Mouse (Mus musculus): ENCODE results near the gene Vasp.

Vasp gene

DNA sequence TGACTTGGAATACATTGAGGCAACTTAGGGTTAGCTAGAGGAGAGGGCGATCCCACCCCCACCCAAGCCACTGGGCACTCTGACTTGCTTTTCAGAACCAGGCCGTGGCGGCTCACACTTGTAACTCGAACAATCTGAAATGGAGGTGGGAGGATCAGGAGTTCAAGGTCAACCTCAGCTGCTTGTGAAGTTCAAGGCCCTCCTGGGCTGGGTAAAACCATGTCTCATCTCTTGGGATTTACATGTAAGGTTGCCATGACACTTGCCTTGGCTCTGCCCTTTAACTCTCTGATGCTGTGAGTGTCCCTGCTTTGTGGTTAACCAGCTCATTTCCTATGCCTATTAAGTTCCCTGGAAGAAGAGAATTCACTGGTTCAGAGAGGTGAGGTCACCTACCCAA lies 62.1 kb downstream of the Vasp start:
- DNase-seq (ENCODE audit: low spot score) = no peak

DNA sequence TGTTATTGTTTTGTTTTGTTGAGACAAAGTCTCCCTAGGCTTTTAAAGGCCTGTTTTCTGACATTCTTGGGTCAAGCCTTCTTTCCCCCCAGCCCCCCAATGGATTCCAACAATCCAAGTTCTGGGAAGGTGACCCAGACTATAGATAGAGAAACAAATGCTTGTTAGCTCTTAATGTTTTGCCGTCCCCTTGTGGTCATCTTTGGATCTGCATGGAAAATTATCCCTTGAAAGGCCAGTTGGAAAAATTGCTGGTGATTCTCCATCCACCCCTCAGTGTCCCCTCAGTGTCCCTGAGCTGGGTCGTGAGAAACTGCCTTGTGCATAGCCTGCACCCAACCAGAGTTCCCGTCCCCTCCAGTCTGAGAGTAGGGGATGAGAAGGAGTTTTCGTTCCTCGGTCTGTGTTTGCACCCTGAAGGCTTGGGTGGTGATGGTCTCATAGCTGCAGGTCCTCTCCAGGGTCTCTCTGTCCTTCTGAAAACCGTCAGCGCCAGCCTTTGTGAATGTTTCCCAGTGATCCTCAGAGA lies 62.6 kb downstream of the Vasp start:
- peak; percentile 67 for DNase-seq (ENCODE audit: low spot score)

DNA sequence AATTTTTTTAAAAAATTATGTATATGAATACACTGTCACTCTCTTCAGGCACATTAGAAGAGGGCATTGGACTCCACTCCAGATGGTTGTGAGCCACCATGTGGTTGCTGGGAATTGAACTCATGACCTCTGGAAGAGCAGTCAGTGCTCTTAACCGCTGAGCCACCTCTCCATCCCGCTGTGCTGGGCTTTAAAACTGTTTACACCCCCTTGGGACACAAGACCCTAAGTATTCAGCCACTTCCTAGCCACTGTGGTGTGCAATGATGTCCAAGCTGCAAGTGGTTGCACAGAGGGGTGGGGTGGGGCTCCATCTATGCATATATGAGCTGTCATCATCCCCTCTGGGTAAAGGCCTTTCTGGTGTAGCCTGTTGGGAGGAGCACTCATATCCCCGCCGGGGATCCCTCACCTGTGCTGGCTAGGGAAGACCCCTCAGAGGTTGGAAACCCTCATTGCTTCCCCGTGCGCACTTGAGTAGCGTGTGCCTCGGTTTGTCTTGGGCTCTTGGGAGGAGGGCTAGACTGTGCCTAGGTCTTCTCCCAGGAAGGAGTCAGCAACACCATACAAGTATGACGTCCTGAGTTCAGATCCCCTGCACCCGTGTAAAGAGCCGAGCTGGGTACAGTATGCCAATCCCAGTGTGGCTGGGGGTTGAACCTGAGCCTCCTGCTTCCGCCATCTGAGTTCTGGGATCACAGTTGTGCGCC lies 63.3 kb downstream of the Vasp start:
- DNase-seq (ENCODE audit: low spot score) = no peak
